ENCODE assay signal across 8 mouse cellular contexts in the genomic region with DNA sequence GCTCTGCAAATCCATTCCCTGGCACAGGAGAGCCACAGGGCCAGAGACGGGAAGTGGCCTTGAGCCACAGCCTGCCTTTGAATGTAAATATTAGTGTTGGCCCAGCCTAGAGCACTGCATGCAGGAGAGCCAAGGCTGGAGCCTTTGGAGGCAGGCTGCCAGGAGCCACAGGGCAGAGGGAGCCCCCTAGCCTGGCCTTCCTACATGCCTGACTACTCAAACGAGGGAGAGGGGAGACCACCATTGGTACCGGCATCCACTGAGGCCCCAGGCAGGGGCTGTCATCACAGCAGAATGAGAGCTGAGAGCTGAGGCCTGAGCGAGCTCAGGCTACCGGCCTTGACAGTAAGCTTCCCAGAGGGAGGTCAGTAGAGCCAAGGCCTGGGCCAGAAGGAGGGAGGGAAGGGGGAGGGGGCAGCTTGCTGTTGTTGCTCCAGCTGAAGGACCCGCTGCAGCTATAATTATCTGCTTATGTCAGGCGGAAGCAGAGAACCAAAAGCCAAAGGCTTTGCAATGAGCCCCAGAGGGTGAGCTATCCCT.
A peak's percentile ranks its signal among the peaks of the same experiment; 100 is the strongest.
DNase-seq lines count a peak whose midpoint lies in the region; ATAC-seq and TF ChIP-seq lines count a peak whose summit lies in the region.

No protein-coding gene starts in this region.

- no peak overlapping the region for H3K4me3 ChIP-seq in heart, embryonic 11.5 days (ENCODE audit: low read depth, low read length)
- H3K4me3 ChIP-seq in kidney, postnatal 0 days (replicated peaks; ENCODE audit: low read depth, low read length): no peak overlapping the region
- no peak overlapping the region for H3K4me3 ChIP-seq in stomach, postnatal 0 days (ENCODE audit: low read depth, low read length)

- H3K4me1 ChIP-seq in heart, embryonic 11.5 days (ENCODE audit: control insufficient read depth, insufficient read depth, low read length): peaks cover 43% of the 10 kb centered on the region
- peaks cover 17% of the 10 kb centered on the region for H3K4me1 ChIP-seq in kidney, postnatal 0 days (replicated peaks; ENCODE audit: insufficient read depth, low read length)
- peaks cover 14% of the 10 kb centered on the region; the same call in 1 of the 2 replicates for H3K4me1 ChIP-seq in stomach, postnatal 0 days (replicated peaks; ENCODE audit: control insufficient read depth, insufficient read depth)

- H3K9ac ChIP-seq in heart, embryonic 11.5 days (ENCODE audit: low read depth, low read length): 0 out of 2 replicates have a peak overlapping the region, but pooled peaks have one; percentile 1
- no peak overlapping the region for H3K9ac ChIP-seq in kidney, postnatal 0 days (ENCODE audit: low read depth, low read length)
- H3K9ac ChIP-seq in stomach, postnatal 0 days (ENCODE audit: low read length): no peak overlapping the region

- ATAC-seq in heart, embryonic 11.5 days (replicated peaks; ENCODE audit: insufficient number of reproducible peaks, low FRiP score, low TSS enrichment): peak; percentile 57
- peak; percentile 73 for ATAC-seq in kidney, postnatal 0 days (replicated peaks; ENCODE audit: low FRiP score, low read depth)
- ATAC-seq in stomach, postnatal 0 days (ENCODE audit: low FRiP score, low TSS enrichment): peak; percentile 82

- H3K9me3 ChIP-seq in heart, embryonic 11.5 days (replicated peaks; ENCODE audit: control insufficient read depth, low read length): no peaks in the 10 kb centered on the region
- H3K9me3 ChIP-seq in kidney, postnatal 0 days (replicated peaks; ENCODE audit: low read length): no peaks in the 10 kb centered on the region
- no peaks in the 10 kb centered on the region for H3K9me3 ChIP-seq in stomach, postnatal 0 days (ENCODE audit: control insufficient read depth, low read length)

- peak; percentile 63 for DNase-seq in 3T3-L1 (ENCODE audit: low read depth, low spot score)
- DNase-seq in embryo, embryonic 9.5 days (ENCODE audit: extremely low spot score): peak; percentile 63
- DNase-seq in kidney, postnatal 0 days (ENCODE audit: low spot score): peak; percentile 86
- peak; percentile 91 for DNase-seq in lung, postnatal 10 days
- peak; percentile 70 for DNase-seq in stomach, postnatal 0 days (ENCODE audit: low spot score)
- no peak for DNase-seq in frontal cortex, postnatal 14 days (ENCODE audit: low spot score in 2 of 2)
- DNase-seq in cerebellum, adult 11-12 months: no peak

- H3K36me3 ChIP-seq in heart, embryonic 11.5 days (ENCODE audit: control insufficient read depth, insufficient read depth, low read length): no peaks in the 10 kb centered on the region
- no peaks in the 10 kb centered on the region for H3K36me3 ChIP-seq in kidney, postnatal 0 days (ENCODE audit: insufficient read depth, low read length)
- no peaks in the 10 kb centered on the region for H3K36me3 ChIP-seq in stomach, postnatal 0 days (ENCODE audit: control insufficient read depth, insufficient read depth, low read length)

- H3K27me3 ChIP-seq in heart, embryonic 11.5 days (ENCODE audit: control insufficient read depth, insufficient read depth, low read length): no peaks in the 10 kb centered on the region
- no peaks in the 10 kb centered on the region for H3K27me3 ChIP-seq in kidney, postnatal 0 days (ENCODE audit: insufficient read depth, low read length)
- no peaks in the 10 kb centered on the region for H3K27me3 ChIP-seq in stomach, postnatal 0 days (ENCODE audit: control insufficient read depth, insufficient read depth, low read length)

- no peak for TF ChIP-seq CTCF in kidney, postnatal 0 days (IDR thresholded peaks at IDR 0.05; ENCODE audit: low read depth)
- TF ChIP-seq CTCF in stomach, postnatal 0 days (IDR thresholded peaks at IDR 0.05; ENCODE audit: low read depth): peak; percentile 25

- WGBS in heart, embryonic 11.5 days (ENCODE audit: insufficient replicate concordance): 4% methylated on average over 7 of the region's 7 CpGs
- WGBS in kidney, postnatal 0 days: 19% methylated on average over 7 of the region's 7 CpGs
- WGBS in stomach, postnatal 0 days: 22% methylated on average over 7 of the region's 7 CpGs

- H3K27ac ChIP-seq in heart, embryonic 11.5 days (ENCODE audit: low read depth, low read length): peak overlapping the region; percentile 54
- H3K27ac ChIP-seq in kidney, postnatal 0 days: peak overlapping the region; percentile 60; the same call in 1 of the 2 replicates
- peak overlapping the region; percentile 71 for H3K27ac ChIP-seq in stomach, postnatal 0 days (replicated peaks)

- no peak overlapping the region for H3K4me2 ChIP-seq in heart, embryonic 11.5 days
- H3K4me2 ChIP-seq in kidney, postnatal 0 days (ENCODE audit: low read length): no peak overlapping the region
- H3K4me2 ChIP-seq in stomach, postnatal 0 days (replicated peaks; ENCODE audit: low read depth): no peak overlapping the region

- no peak for TF ChIP-seq EP300 in stomach, postnatal 0 days (optimal IDR thresholded peaks at IDR 0.05)

Comparison
In these comparisons a context has a peak if more than half of its experiments do, and no peak if none do; other contexts are left out.
1. DNase-seq: peak in 3T3-L1 (single experiment), embryo, embryonic 9.5 days (single experiment), kidney, postnatal 0 days (single experiment), lung, postnatal 10 days (single experiment) and stomach, postnatal 0 days (single experiment); none in frontal cortex, postnatal 14 days (0 of 2) and cerebellum, adult 11-12 months (single experiment).
2. Peak in every context shown above with its lines, with median percentiles within 50 percentile points of each other: ATAC-seq and H3K27ac ChIP-seq.